Mouse (Mus musculus): ENCODE measurements around the gene Zfp131. TPM values are rescaled to one million over a fixed set of nuclear protein-coding genes. Genes with fewer than 3 reads are reported as not detected.

Gene Zfp131
- polyA plus RNA-seq, 1 experiment from 2014 or later: 30.0 TPM

Other genes starting within 250 kb of the Zfp131 start
- gene Ccl28, start 167.1 kb downstream of the Zfp131 start, polyA plus RNA-seq (2015; fragmentation: Nextera tagmentation; extraction: Ambion mirVana): 0.26 and 0.27 TPM in 2 replicates
- gene Hmgcs1, start 100.5 kb downstream of the Zfp131 start, polyA plus RNA-seq (2015; fragmentation: Nextera tagmentation; extraction: Ambion mirVana): 235 and 254 TPM in 2 replicates
- 0.54 and 0.63 TPM in 2 replicates for gene Nim1k, start 35.0 kb downstream of the Zfp131 start, polyA plus RNA-seq (2015; fragmentation: Nextera tagmentation; extraction: Ambion mirVana)
- not detected in 2 replicates for gene AF067063, start 39.3 kb upstream of the Zfp131 start, polyA plus RNA-seq (2015; fragmentation: Nextera tagmentation; extraction: Ambion mirVana)
- not detected in 2 replicates for gene D13Ertd608e, start 45.1 kb upstream of the Zfp131 start, polyA plus RNA-seq (2015; fragmentation: Nextera tagmentation; extraction: Ambion mirVana)
- not detected in 2 replicates for gene Tcstv1, start 103.9 kb upstream of the Zfp131 start, polyA plus RNA-seq (2015; fragmentation: Nextera tagmentation; extraction: Ambion mirVana)
- gene Gm21761, start 138.4 kb upstream of the Zfp131 start, polyA plus RNA-seq (2015; fragmentation: Nextera tagmentation; extraction: Ambion mirVana): not detected in 2 replicates
- not detected in 2 replicates for gene B020031M17Rik, start 159.9 kb upstream of the Zfp131 start, polyA plus RNA-seq (2015; fragmentation: Nextera tagmentation; extraction: Ambion mirVana)
- not detected in 2 replicates for gene Gm36079, start 236.1 kb upstream of the Zfp131 start, polyA plus RNA-seq (2015; fragmentation: Nextera tagmentation; extraction: Ambion mirVana)

Data from intestine, embryonic 15.5 days (tissue).